Mouse (Mus musculus) erythroblast, embryonic 14.5 days (primary cell): ENCODE data around the gene Ociad1.

Experiments
- GATA1 ChIP-seq: IDR thresholded peaks from 2 replicates; pipeline ENCODE4 v1.6.1; 2012; ENCODE audit warnings: low read length, inconsistent platforms, mixed read lengths
- TAL1 ChIP-seq: IDR thresholded peaks from 3 replicates; pipeline ENCODE4 v1.6.1; 2012; ENCODE audit warnings: low read length, inconsistent platforms, mixed read lengths

DNA sequence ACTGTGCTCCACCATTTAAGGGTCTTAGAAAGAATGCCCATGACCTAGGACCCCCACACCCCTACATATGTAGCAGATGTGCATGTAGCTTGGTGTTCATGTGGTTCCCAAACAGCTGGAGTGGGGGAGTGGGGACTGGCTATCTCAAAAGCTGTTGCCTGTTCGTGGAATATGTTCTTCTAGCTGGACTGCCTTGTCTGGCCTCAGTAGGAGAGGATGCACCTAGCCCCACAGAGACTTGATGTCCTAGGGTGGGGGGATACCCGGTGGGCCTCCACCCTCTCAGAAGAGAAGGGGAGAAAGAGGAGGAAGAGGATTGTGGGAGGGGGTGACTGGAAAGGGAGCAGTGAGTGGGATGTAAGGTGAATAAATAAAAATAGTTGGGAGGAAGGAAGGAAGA, 17.6 kb upstream of the Ociad1 start:
- TF ChIP-seq TAL1 (no peak), GATA1 (no peak)
